In genomic region chr1:73944393-73944792, GRCm38 (mm10) we compare ENCODE assay signal across 9 mouse cellular contexts.
DNase-seq lines count a peak whose midpoint lies in the region; ATAC-seq lines count a peak whose summit lies in the region.
"Had no signal": no experiment of that assay in that cellular context is flagged by ENCODE, and none has a peak within 500 bp of the region (broad histone marks: within the 10 kb centered on the region; RNA-seq: fewer than 3 reads in every experiment).

No protein-coding gene starts in this region.

- no peak overlapping the region for H3K4me2 ChIP-seq in heart, embryonic 16.5 days (ENCODE audit: low read depth, low read length)
- H3K4me2 ChIP-seq in forebrain, embryonic 15.5 days (replicated peaks): no peak overlapping the region

- peak overlapping the region; percentile 82 for H3K27ac ChIP-seq in heart, embryonic 16.5 days (ENCODE audit: low read length)
- H3K27ac ChIP-seq in brown adipose tissue, adult 24 weeks (replicated peaks; ENCODE audit: low read depth, low read length): peak overlapping the region; percentile 17; the same call in 1 of the 2 replicates
- H3K27ac ChIP-seq in forebrain, embryonic 15.5 days (replicated peaks): peak overlapping the region; percentile 34

- DNase-seq in heart, adult 8-10 months (ENCODE audit: low spot score): no peak
- peak; percentile 64 for DNase-seq in left cerebral cortex, postnatal 4 days
- no peak for DNase-seq in liver
- no peak for DNase-seq in B cell, adult 2 months

- intact Hi-C loops in left cerebral cortex, postnatal 4 days (cut with DNase I): no loop called here

- H3K4me3 ChIP-seq in heart, embryonic 16.5 days (ENCODE audit: low read length): no peak overlapping the region
- H3K4me3 ChIP-seq in brown adipose tissue, adult 24 weeks (ENCODE audit: insufficient read depth, low read depth, low read length): no peak overlapping the region
- no peak overlapping the region for H3K4me3 ChIP-seq in forebrain, embryonic 15.5 days

- 46% methylated on average over 3 of the region's 3 CpGs for WGBS in heart, embryonic 16.5 days
- WGBS in forebrain, embryonic 15.5 days: 34% methylated on average over 3 of the region's 3 CpGs

- ATAC-seq in heart, embryonic 16.5 days (replicated peaks; ENCODE audit: extremely low read depth, insufficient read depth, low FRiP score): no peak
- peak; percentile 52; the same call in 1 of the 2 replicates for ATAC-seq in forebrain, embryonic 15.5 days (replicated peaks)
- ATAC-seq in megakaryocyte-erythroid progenitor cell, adult 5-6 weeks (replicated peaks; ENCODE audit: low FRiP score, low TSS enrichment, poor library complexity, severe bottlenecking): no peak

- H3K9me3 ChIP-seq in heart, embryonic 16.5 days (replicated peaks; ENCODE audit: control insufficient read depth, low read length): no peaks in the 10 kb centered on the region
- no peaks in the 10 kb centered on the region for H3K9me3 ChIP-seq in forebrain, embryonic 15.5 days
- H3K9me3 ChIP-seq: G1E had no signal

- H3K4me1 ChIP-seq in heart, embryonic 16.5 days (ENCODE audit: control insufficient read depth, insufficient read depth, low read length): peaks cover 91% of the 10 kb centered on the region
- H3K4me1 ChIP-seq in brown adipose tissue, adult 24 weeks (ENCODE audit: control insufficient read depth, insufficient read depth, insufficient read length, low read length): peaks cover 19% of the 10 kb centered on the region
- H3K4me1 ChIP-seq in forebrain, embryonic 15.5 days: no peaks in the 10 kb centered on the region

- H3K27me3 ChIP-seq in heart, embryonic 16.5 days (ENCODE audit: control insufficient read depth, insufficient read depth, low read length): no peaks in the 10 kb centered on the region
- no peaks in the 10 kb centered on the region for H3K27me3 ChIP-seq in forebrain, embryonic 15.5 days

- H3K9ac ChIP-seq in heart, embryonic 16.5 days (ENCODE audit: low read length): peak overlapping the region; percentile 40; the same call in 1 of the 2 replicates
- H3K9ac ChIP-seq in forebrain, embryonic 15.5 days (replicated peaks): no peak overlapping the region

- peaks cover 25% of the 10 kb centered on the region for H3K36me3 ChIP-seq in heart, embryonic 16.5 days (ENCODE audit: control insufficient read depth, insufficient read depth)
- no peaks in the 10 kb centered on the region for H3K36me3 ChIP-seq in forebrain, embryonic 15.5 days
- H3K36me3 ChIP-seq: G1E had no signal

Comparison
In these comparisons a context has a peak if more than half of its experiments do, and no peak if none do; other contexts are left out.
1. H3K27ac ChIP-seq: peak in every context shown above with its lines; median percentile 82 in heart, embryonic 16.5 days; 34 in forebrain, embryonic 15.5 days; 17 in brown adipose tissue, adult 24 weeks.